Mouse (Mus musculus) midbrain, embryonic 14.5 days (tissue): ENCODE measurements around the gene Xrcc3. TPM values are rescaled to one million over a fixed set of nuclear protein-coding genes. Genes with fewer than 3 reads are reported as not detected.

Source experiments
- ATAC-seq: fragments of 200-750 bp; cut with Nextera tagmentation; 2 replicates; pipeline ENCODE4 v1.8.0; 2017; ENCODE audit warnings: moderate number of reproducible peaks, moderate library complexity; ENCODE audit not compliant: low FRiP score, low TSS enrichment
- DNase-seq: peaks from one replicate; pipeline ENCODE4 v3.0.0-alpha.2; 2015
- H3K27ac ChIP-seq: fragments of 300-500 bp; sonication (generic); replicated peaks from 2 replicates; pipeline ENCODE4 v1.5.1; 2014; ENCODE audit warnings: mild to moderate bottlenecking, low read depth, low read length, moderate library complexity
- H3K27me3 ChIP-seq: fragments of 300-500 bp; sonication (generic); 2 replicates; pipeline ENCODE4 v1.6.1; 2014; ENCODE audit warnings: low read length, control low read depth, mixed read lengths; ENCODE audit not compliant: control insufficient read depth, insufficient read depth
- H3K36me3 ChIP-seq: fragments of 300-500 bp; sonication (generic); 2 replicates; pipeline ENCODE4 v1.6.1; 2014; ENCODE audit warnings: low read length, control low read depth; ENCODE audit not compliant: control insufficient read depth, insufficient read depth
- H3K4me1 ChIP-seq: fragments of 300-500 bp; sonication (generic); 2 replicates; pipeline ENCODE4 v1.6.1; 2014; ENCODE audit warnings: mild to moderate bottlenecking, antibody characterized with exemption, low read length, control low read depth; ENCODE audit not compliant: control insufficient read depth, insufficient read depth
- H3K4me2 ChIP-seq: fragments of 300-500 bp; sonication (generic); 2 replicates; pipeline ENCODE4 v1.6.1; 2014; ENCODE audit warnings: mild to moderate bottlenecking, low read length, moderate library complexity
- H3K4me3 ChIP-seq: fragments of 300-500 bp; sonication (generic); replicated peaks from 2 replicates; pipeline ENCODE4 v1.5.1; 2014; ENCODE audit warnings: low read depth, low read length
- H3K9ac ChIP-seq: fragments of 300-500 bp; sonication (generic); replicated peaks from 2 replicates; pipeline ENCODE4 v1.6.1; 2014; ENCODE audit warnings: mild to moderate bottlenecking, low read length, moderate library complexity
- H3K9me3 ChIP-seq: fragments of 300-500 bp; sonication (generic); 2 replicates; pipeline ENCODE4 v1.6.1; 2016; ENCODE audit warnings: low read length, control low read depth, mixed read lengths; ENCODE audit not compliant: control insufficient read depth
- WGBS: fragments of 180-500 bp; shearing (Covaris S2); extraction: QIAGEN DNeasy Blood & Tissue Kit; methylation state at CpG from one replicate; pipeline ENCODE4 v1.1.7; 2014; 5-methylcytosine and 5-hydroxymethylcytosine counted together
- polyA plus RNA-seq: library from polyadenylated mRNA; unstranded; fragments of >200 nt; fragmentation: Nextera tagmentation; extraction: Ambion mirVana; gene quantifications from 2 replicates; pipeline ENCODE4 v1.2.1, GENCODE M21; 2014

Xrcc3 gene
- polyA plus RNA-seq, 1 experiment from 2014 or later = 3.2 TPM

GRCm38 (mm10) chr12:111760306-111760908 lies 53.3 kb downstream of the Xrcc3 start:
- H3K4me1 ChIP-seq = peaks cover 24% of the 10 kb centered on the region
- no peak for DNase-seq
- peak overlapping the region; percentile 98 for H3K9ac ChIP-seq
- peak overlapping the region; percentile 95 for H3K4me3 ChIP-seq
- no peaks in the 10 kb centered on the region for H3K9me3 ChIP-seq
- no peak for ATAC-seq
- no peaks in the 10 kb centered on the region for H3K27me3 ChIP-seq
- 68% methylated on average over 7 of the region's 7 CpGs for WGBS
- H3K27ac ChIP-seq = 0 out of 2 replicates have a peak overlapping the region, but pooled peaks have one; percentile 97
- peaks cover 12% of the 10 kb centered on the region for H3K36me3 ChIP-seq
- peak overlapping the region; percentile 99 for H3K4me2 ChIP-seq

DNA sequence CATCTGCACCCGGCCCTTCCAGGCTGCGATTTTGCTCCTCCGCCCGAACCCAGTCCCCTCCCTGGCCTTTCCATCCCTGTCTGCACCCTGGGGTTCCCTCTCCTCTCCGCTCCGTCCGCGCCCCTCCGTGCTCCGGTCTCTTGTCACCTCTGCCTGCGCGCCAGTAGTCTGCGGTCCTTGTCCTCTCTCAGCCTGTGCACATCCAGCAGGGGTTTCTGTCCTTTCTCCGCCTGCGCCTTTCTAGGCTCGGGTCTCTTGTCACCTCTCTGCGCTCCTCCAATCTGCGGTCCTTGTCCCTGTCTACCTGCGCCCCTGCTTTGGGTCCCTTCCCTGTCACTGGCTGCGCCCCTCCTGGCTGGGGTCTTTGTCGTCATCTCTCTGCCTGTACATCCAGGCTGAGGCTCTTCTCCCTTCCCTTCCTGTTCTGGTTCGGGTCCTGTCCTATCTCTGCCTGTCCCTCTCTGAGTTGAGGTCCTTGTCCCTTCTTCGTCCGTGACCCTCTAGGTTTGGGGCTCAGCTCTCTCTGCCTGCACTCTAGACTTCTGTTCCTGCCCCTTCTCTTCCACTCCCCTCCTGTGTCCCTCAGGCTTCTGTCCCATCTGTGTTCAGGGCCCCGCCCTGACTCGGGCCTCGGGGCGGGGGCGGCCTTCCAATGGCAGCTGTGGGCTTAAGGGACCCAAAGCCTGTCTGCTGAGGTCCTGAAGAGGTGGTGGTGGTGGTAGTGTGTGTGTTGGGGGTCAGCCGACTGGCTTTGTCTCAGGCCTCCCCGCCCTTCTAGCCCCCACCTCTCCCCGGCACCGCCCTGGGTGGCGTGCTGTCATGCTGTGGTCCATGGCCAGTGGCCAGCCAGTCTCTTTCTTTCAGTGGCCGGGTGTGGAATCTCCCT lies 54.3 kb downstream of the Xrcc3 start:
- peaks cover 24% of the 10 kb centered on the region for H3K4me1 ChIP-seq
- peak overlapping the region; percentile 95 for H3K4me3 ChIP-seq
- WGBS = under 1% methylated on average over 35 of the region's 35 CpGs
- H3K4me2 ChIP-seq = peak overlapping the region; percentile 99
- DNase-seq = peak; percentile 66
- H3K9ac ChIP-seq = peak overlapping the region; percentile 98
- ATAC-seq = peak; percentile 64
- no peaks in the 10 kb centered on the region for H3K9me3 ChIP-seq
- peaks cover 12% of the 10 kb centered on the region for H3K36me3 ChIP-seq
- H3K27ac ChIP-seq = peak overlapping the region; percentile 97
- H3K27me3 ChIP-seq = no peaks in the 10 kb centered on the region

DNA sequence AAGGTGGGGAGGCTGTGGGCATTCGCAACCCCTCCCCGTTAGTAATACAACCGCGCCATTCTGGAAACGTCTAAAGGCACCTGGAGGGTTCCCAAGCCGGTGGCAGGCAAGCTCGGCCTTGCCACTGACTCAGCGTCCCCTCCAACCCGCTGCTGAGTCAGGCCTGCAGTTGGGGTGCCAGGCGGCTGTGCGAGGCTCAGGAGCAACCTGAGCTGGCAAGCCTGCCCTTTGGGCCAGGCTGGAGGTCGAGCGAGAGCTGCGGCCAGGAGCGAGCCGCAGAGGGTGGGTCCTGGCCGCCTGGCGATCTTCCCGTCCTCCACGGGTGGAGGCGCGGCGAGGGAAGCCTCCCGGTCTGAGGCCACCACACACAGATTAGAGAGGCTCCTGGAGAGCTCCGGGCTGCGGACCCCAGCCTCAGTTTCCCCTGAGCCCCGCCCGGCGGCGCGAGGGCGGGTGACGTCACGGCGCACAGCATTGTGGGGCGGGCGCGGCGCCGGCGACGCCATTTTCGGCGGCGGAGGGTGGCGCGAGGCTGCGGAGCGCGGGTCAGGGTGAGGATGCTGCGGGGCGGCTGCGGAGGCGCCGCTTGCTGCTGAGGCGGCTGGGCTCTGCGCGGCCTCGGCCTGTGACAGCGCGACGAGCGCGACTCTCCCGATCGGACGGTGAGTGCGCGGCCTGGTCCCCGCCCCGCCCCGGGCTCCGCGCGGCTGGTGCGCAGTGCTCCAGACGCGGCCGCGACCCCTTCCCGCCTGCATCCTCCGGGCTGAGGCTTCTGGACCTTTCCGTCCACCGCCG lies 55.1 kb downstream of the Xrcc3 start, which contains the start of gene Klc1:
Gene Klc1, plus strand, starts transcription at position 469 of the 795 bp plus-strand sequence.
- no peaks in the 10 kb centered on the region for H3K9me3 ChIP-seq
- peak within 1 kb of the TSS; percentile 99 for H3K4me2 ChIP-seq
- WGBS = under 1% methylated on average over 71 of the region's 85 CpGs
- H3K27ac ChIP-seq = peak within 1 kb of the TSS; percentile 97
- peak within 1 kb of the TSS; percentile 98 for H3K9ac ChIP-seq
- ATAC-seq (peak; percentile 88), DNase-seq (peak; percentile 95)
- H3K27me3 ChIP-seq = no peaks in the 10 kb centered on the region
- peaks cover 8% of the 10 kb centered on the region for H3K36me3 ChIP-seq
- H3K4me1 ChIP-seq = peaks cover 24% of the 10 kb centered on the region
- peak within 1 kb of the TSS; percentile 95 for H3K4me3 ChIP-seq

DNA sequence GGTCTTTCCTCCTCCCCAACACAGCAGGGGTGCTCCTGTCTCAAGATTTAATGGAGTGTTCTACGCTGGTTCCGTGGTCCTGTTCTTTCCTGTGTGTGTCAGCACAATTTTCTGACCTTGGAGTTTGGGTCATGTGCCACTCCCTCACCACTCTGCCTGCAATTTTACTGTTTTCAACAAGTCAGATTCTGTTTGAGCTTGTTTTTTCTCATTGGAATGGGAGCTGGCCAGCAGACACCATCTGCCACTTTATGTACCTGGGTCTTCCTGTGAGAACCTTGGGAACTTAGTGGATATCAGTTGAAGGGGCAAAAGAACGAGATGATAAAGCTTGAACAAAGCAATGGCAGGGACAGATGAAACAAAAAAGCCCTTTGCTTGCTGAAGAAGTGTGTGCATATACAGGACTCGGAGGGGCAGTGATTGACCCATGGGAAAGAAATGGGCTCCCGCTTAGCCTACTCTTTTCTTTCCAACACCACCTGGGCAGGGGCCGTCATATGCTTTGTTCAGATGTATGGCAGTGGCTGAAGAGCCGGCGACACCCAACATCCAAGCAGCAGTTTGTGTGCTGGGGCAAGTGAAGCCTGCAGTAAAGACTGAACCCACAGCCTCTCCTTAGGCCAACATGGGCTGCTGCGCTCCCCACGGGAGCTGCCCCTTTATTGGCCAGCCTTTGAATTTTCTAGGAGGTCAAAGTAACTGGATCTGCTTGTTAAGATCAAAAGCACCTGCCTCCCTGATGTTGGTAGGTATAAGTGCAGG lies 55.9 kb downstream of the Xrcc3 start:
- DNase-seq (no peak), ATAC-seq (no peak)
- WGBS = 48% methylated on average over 10 of the region's 10 CpGs
- Histone ChIP-seq H3K9ac (peak overlapping the region; percentile 98), H3K4me2 (peak overlapping the region; percentile 99), H3K9me3 (no peaks in the 10 kb centered on the region), H3K4me3 (peak overlapping the region; percentile 95), H3K4me1 (peaks cover 24% of the 10 kb centered on the region), H3K27ac (peak overlapping the region; percentile 97), H3K36me3 (0 out of 2 replicates have a peak, but pooled peaks cover 1% of the 10 kb centered on the region), H3K27me3 (no peaks in the 10 kb centered on the region)

- Histone ChIP-seq H3K27ac (no peak overlapping the region), H3K27me3 (no peaks in the 10 kb centered on the region), H3K4me2 (no peak overlapping the region), H3K36me3 (no peaks in the 10 kb centered on the region), H3K4me3 (no peak overlapping the region), H3K9me3 (no peaks in the 10 kb centered on the region), H3K9ac (no peak overlapping the region), H3K4me1 (peaks cover 22% of the 10 kb centered on the region)
- ATAC-seq = no peak
- WGBS = 62% methylated on average over 5 of the region's 5 CpGs
- DNase-seq = no peak
Measured at GRCm38 (mm10) chr12:111756698-111757082, 57.0 kb downstream of the Xrcc3 start.

DNA sequence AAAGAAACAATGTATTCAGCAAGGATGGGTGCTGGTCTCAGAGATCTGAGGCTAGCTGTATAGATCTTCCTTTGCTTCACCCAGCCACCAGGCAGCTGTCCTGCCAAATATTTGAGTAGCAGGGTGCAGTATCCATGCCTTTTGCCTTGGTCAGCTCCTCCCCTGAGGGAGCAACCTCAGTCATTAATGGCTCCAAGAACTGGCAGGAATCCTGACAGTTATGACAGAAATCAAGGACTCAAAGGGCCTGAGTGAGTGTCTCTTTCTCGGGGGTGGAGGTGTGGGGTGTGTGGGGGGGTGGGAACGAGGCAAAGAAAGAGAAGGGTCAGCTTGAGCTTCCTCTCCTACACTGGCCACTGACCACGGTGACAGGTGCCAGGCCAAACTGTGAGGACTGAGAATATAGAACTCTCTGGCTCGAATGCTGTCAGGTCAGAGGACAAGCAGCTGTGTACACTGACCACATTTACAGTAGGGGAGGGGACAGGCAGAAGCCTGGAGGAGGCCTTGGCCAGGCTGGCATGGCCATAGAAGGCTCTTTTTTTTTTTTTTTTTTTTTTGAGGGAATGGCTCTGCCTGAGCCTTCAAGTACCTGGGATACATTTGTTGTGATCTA lies 57.5 kb downstream of the Xrcc3 start:
- H3K9me3 ChIP-seq = no peaks in the 10 kb centered on the region
- H3K4me3 ChIP-seq = no peak overlapping the region
- no peaks in the 10 kb centered on the region for H3K36me3 ChIP-seq
- no peak overlapping the region for H3K27ac ChIP-seq
- no peaks in the 10 kb centered on the region for H3K27me3 ChIP-seq
- DNase-seq = no peak
- H3K4me1 ChIP-seq = peaks cover 19% of the 10 kb centered on the region
- H3K4me2 ChIP-seq = no peak overlapping the region
- H3K9ac ChIP-seq = no peak overlapping the region
- 73% methylated on average over 4 of the region's 4 CpGs for WGBS
- no peak for ATAC-seq

DNA sequence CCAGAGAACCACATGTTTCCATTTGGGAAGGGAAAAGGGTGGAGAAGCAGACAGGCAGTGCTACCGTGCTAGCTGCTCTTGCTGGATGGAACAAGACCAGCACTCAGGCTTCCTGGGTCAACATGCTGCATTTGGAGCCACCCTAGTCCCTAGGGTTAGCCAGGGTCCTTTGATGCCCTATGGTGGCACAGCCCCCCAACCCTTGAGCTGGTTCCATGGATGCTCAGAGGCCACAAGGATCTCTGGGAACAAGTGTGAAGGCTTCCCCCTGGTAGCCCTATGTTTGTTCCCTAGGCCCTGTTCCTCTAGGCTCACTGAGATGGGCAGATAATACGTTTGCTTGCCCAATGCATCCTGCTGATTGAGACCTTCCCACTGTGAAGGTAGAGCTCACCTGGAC lies 58.4 kb downstream of the Xrcc3 start:
- 74% methylated on average over 2 of the region's 2 CpGs for WGBS
- no peak for DNase-seq
- no peaks in the 10 kb centered on the region for H3K36me3 ChIP-seq
- H3K9me3 ChIP-seq = no peaks in the 10 kb centered on the region
- ATAC-seq = no peak
- no peak overlapping the region for H3K27ac ChIP-seq
- H3K4me2 ChIP-seq = no peak overlapping the region
- H3K9ac ChIP-seq = no peak overlapping the region
- no peak overlapping the region for H3K4me3 ChIP-seq
- peaks cover 10% of the 10 kb centered on the region for H3K4me1 ChIP-seq
- no peaks in the 10 kb centered on the region for H3K27me3 ChIP-seq

DNA sequence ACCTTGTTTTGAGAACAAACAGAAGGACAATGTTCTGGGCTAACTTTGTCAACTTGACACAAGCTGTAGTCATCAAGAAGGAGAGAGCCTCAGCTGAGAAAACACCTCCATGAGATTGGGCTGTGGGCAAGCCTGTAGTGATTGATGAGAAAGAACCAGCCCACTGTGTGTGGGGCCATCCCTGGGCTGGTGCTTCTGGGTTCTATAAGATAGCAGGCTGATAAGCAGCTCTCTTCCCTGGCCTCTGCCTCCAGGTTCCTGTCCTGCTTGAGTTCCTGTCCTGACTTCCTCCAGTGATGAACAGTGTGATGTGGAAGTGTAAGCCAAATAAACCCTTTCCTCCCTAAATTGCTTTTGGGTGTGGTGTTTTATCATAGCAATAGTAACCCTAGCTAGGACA lies 59.0 kb downstream of the Xrcc3 start:
- H3K9me3 ChIP-seq = no peaks in the 10 kb centered on the region
- H3K4me2 ChIP-seq = no peak overlapping the region
- DNase-seq = no peak
- H3K36me3 ChIP-seq = no peaks in the 10 kb centered on the region
- peaks cover 5% of the 10 kb centered on the region for H3K4me1 ChIP-seq
- H3K9ac ChIP-seq = no peak overlapping the region
- H3K27me3 ChIP-seq = no peaks in the 10 kb centered on the region
- no peak overlapping the region for H3K4me3 ChIP-seq
- no peak for ATAC-seq
- H3K27ac ChIP-seq = no peak overlapping the region
